Mouse (Mus musculus) midbrain, postnatal 0 days (tissue): ENCODE measurements around the gene Acss3. TPM values are rescaled to one million over a fixed set of nuclear protein-coding genes. Genes with fewer than 3 reads are reported as not detected.

Source experiments
- ATAC-seq: fragments of 200-750 bp; cut with Nextera tagmentation; 2 replicates; pipeline ENCODE4 v1.8.0; 2017; ENCODE audit warnings: moderate number of reproducible peaks, mild to moderate bottlenecking, moderate TSS enrichment, moderate library complexity; ENCODE audit not compliant: low FRiP score
- DNase-seq: peaks from one replicate; pipeline ENCODE4 v3.0.0-alpha.2; 2015; ENCODE audit warnings: low spot score
- H3K27ac ChIP-seq: fragments of 300-500 bp; sonication (generic); 2 replicates; pipeline ENCODE4 v1.5.1; 2014; ENCODE audit warnings: low read depth, mild to moderate bottlenecking, low read length, mixed read lengths
- H3K27me3 ChIP-seq: fragments of 300-500 bp; sonication (generic); 2 replicates; pipeline ENCODE4 v1.6.1; 2014; ENCODE audit warnings: low read length, control low read depth, mixed read lengths; ENCODE audit not compliant: insufficient read depth
- H3K36me3 ChIP-seq: fragments of 300-500 bp; sonication (generic); 2 replicates; pipeline ENCODE4 v1.6.1; 2014; ENCODE audit warnings: low read length, control low read depth, mixed read lengths; ENCODE audit not compliant: insufficient read depth
- H3K4me1 ChIP-seq: fragments of 300-500 bp; sonication (generic); 2 replicates; pipeline ENCODE4 v1.6.1; 2014; ENCODE audit warnings: mild to moderate bottlenecking, control low read depth, antibody characterized with exemption, low read length, mixed read lengths; ENCODE audit not compliant: insufficient read depth
- H3K4me2 ChIP-seq: fragments of 300-500 bp; sonication (generic); 2 replicates; pipeline ENCODE4 v1.6.1; 2014; ENCODE audit warnings: low read depth, mild to moderate bottlenecking, low read length, mixed read lengths; ENCODE audit not compliant: poor library complexity, severe bottlenecking
- H3K4me3 ChIP-seq: fragments of 300-500 bp; sonication (generic); 2 replicates; pipeline ENCODE4 v1.5.1; 2014; ENCODE audit warnings: low read depth, mild to moderate bottlenecking, low read length, moderate library complexity
- H3K9ac ChIP-seq: fragments of 300-500 bp; sonication (generic); replicated peaks from 2 replicates; pipeline ENCODE4 v1.6.1; 2014; ENCODE audit warnings: mild to moderate bottlenecking, low read length, moderate library complexity, mixed read lengths; ENCODE audit not compliant: poor library complexity, severe bottlenecking
- H3K9me3 ChIP-seq: fragments of 300-500 bp; sonication (generic); 2 replicates; pipeline ENCODE4 v1.6.1; 2016; ENCODE audit warnings: low read length, control low read depth
- CTCF ChIP-seq: IDR thresholded peaks from 2 replicates; pipeline ENCODE4 v1.5.1; 2016; ENCODE audit warnings: antibody characterized with exemption, mild to moderate bottlenecking
- WGBS: fragments of 180-500 bp; shearing (Covaris S2); extraction: QIAGEN DNeasy Blood & Tissue Kit; methylation state at CpG from one replicate; pipeline ENCODE4 v1.1.7; 2014; 5-methylcytosine and 5-hydroxymethylcytosine counted together
- polyA plus RNA-seq: library from polyadenylated mRNA; unstranded; fragments of >200 nt; fragmentation: Nextera tagmentation; extraction: Ambion mirVana; gene quantifications from 2 replicates; pipeline ENCODE4 v1.2.1, GENCODE M21; 2015
- total RNA-seq: library from RNA; depleted of rRNA; stranded (reverse); fragments of >200 nt; gene quantifications from 2 replicates; pipeline ENCODE4 v1.2.3, GENCODE M21; 2014; rRNA removed

Acss3 gene
- total and polyA plus RNA-seq, 2 experiments from 2014 or later: 0.39 to 1.7 TPM

- H3K4me1 ChIP-seq: no peaks in the 10 kb centered on the region
- H3K27ac ChIP-seq: no peak overlapping the region
- 30% methylated on average over 2 of the region's 2 CpGs for WGBS
- ATAC-seq (no peak), DNase-seq (peak; percentile 50)
- TF ChIP-seq CTCF: peak; percentile 70
- H3K9me3 ChIP-seq: no peaks in the 10 kb centered on the region
- H3K27me3 ChIP-seq: no peaks in the 10 kb centered on the region
- H3K9ac ChIP-seq: no peak overlapping the region
- H3K4me2 ChIP-seq: no peak overlapping the region
- no peak overlapping the region for H3K4me3 ChIP-seq
- 0 out of 2 replicates have a peak, but pooled peaks cover 5% of the 10 kb centered on the region for H3K36me3 ChIP-seq
Measured at GRCm38 (mm10) chr10:106913032-106913431, 210.4 kb downstream of the Acss3 start.

GRCm38 (mm10) chr10:106910108-106910507 is 213.4 kb downstream of the Acss3 start:
- Histone ChIP-seq H3K36me3 (0 out of 2 replicates have a peak, but pooled peaks cover 3% of the 10 kb centered on the region), H3K4me3 (no peak overlapping the region), H3K27me3 (no peaks in the 10 kb centered on the region), H3K4me2 (no peak overlapping the region), H3K27ac (no peak overlapping the region), H3K9ac (no peak overlapping the region), H3K4me1 (no peaks in the 10 kb centered on the region), H3K9me3 (no peaks in the 10 kb centered on the region)
- ATAC-seq: no peak
- TF ChIP-seq CTCF: no peak
- no peak for DNase-seq
- 68% methylated on average over 3 of the region's 3 CpGs for WGBS

GRCm38 (mm10) chr10:106896351-106896750 is 227.1 kb downstream of the Acss3 start:
- Histone ChIP-seq H3K27me3 (no peaks in the 10 kb centered on the region), H3K4me3 (no peak overlapping the region), H3K27ac (no peak overlapping the region), H3K9me3 (no peaks in the 10 kb centered on the region), H3K4me1 (no peaks in the 10 kb centered on the region), H3K9ac (no peak overlapping the region), H3K36me3 (peaks cover 6% of the 10 kb centered on the region; the same call in 1 of the 2 replicates), H3K4me2 (no peak overlapping the region)
- ATAC-seq: no peak
- no peak for TF ChIP-seq CTCF
- 47% methylated on average over 13 of the region's 13 CpGs for WGBS
- no peak for DNase-seq

Other genes starting within 250 kb of the Acss3 start
- gene Lin7a, start 148.0 kb upstream of the Acss3 start, total RNA-seq: 41.7 and 44.6 TPM in 2 replicates
- gene Lin7a, start 148.0 kb upstream of the Acss3 start, polyA plus RNA-seq: 27.0 and 28.5 TPM in 2 replicates